Mouse (Mus musculus) ES-E14 (cell line): Measurements from ENCODE around the gene Bco1.

Experiments
- CHD2 ChIP-seq: IDR thresholded peaks from 2 replicates; pipeline ENCODE4 v1.6.1; 2014; ENCODE audit warnings: mild to moderate bottlenecking, low read depth, low read length, inconsistent platforms
- HCFC1 ChIP-seq: IDR thresholded peaks from 2 replicates; pipeline ENCODE4 v1.6.1; 2012; ENCODE audit warnings: low read length, inconsistent platforms, borderline replicate concordance; ENCODE audit not compliant: insufficient read depth
- MAFK ChIP-seq: IDR thresholded peaks from 2 replicates; pipeline ENCODE4 v1.6.1; 2014; ENCODE audit warnings: mild to moderate bottlenecking, low read depth, low read length, inconsistent platforms; ENCODE audit not compliant: insufficient read depth
- ZC3H11A ChIP-seq: IDR thresholded peaks from 2 replicates; pipeline ENCODE4 v1.6.1; 2012; ENCODE audit warnings: low read depth, mild to moderate bottlenecking, inconsistent platforms, low read length, borderline replicate concordance
- ZNF384 ChIP-seq: IDR thresholded peaks from 2 replicates; pipeline ENCODE4 v1.6.1; 2012; ENCODE audit warnings: low read depth, low read length, inconsistent platforms

- TF ChIP-seq ZC3H11A = no peak
- no peak for TF ChIP-seq MAFK
- no peak for TF ChIP-seq CHD2
- no peak for TF ChIP-seq HCFC1
- TF ChIP-seq ZNF384 = no peak
These were observed 41.7 kb downstream of the Bco1 start for GRCm38 (mm10) chr8:117137357-117137756.
